Mouse (Mus musculus) small intestine, adult 2 months (tissue): ENCODE data around the gene Cldn2.

ENCODE experiments used
- CTCF ChIP-seq: fragments of 200-500 bp; IDR thresholded peaks from 2 replicates; pipeline ENCODE4 v1.5.1; 2012; ENCODE audit warnings: low read depth, mild to moderate bottlenecking, control low read depth, inconsistent platforms, low read length, moderate library complexity, mixed read lengths; ENCODE audit not compliant: insufficient replicate concordance, insufficient read length; ENCODE audit errors: extremely low read depth
- POLR2A ChIP-seq: fragments of 200-500 bp; IDR thresholded peaks from 2 replicates; pipeline ENCODE4 v1.6.1; 2012; ENCODE audit warnings: low read depth, mild to moderate bottlenecking, control low read depth, inconsistent platforms, low read length, moderate library complexity

DNA sequence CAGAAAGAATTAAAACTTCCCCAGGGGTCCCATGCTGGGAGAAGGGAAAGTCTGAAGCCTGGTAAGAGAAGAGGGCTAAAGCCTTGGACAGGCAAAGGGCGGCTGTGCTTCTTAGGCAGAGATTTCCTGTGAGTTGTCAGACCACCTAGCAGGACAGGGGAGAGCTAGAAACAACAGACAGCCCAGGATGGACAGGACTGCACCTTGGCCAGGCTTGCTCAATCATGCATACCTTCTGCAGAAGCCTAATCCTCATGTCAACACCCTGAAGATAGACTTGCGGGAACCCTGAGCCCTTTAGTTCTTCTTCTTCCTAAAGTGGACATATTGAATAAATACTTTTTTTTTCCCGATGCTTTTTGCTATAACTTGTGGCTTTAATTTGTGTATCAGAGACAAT lies 675 bp upstream of the Cldn2 start:
- TF ChIP-seq CTCF (no peak), POLR2A (no peak)
